Mouse (Mus musculus) lung, postnatal 14 days (tissue): Measurements from ENCODE around the gene Fto.

Experiments used
- DNase-seq: peaks from one replicate; pipeline ENCODE4 v3.0.0; 2021

Fto gene

DNA sequence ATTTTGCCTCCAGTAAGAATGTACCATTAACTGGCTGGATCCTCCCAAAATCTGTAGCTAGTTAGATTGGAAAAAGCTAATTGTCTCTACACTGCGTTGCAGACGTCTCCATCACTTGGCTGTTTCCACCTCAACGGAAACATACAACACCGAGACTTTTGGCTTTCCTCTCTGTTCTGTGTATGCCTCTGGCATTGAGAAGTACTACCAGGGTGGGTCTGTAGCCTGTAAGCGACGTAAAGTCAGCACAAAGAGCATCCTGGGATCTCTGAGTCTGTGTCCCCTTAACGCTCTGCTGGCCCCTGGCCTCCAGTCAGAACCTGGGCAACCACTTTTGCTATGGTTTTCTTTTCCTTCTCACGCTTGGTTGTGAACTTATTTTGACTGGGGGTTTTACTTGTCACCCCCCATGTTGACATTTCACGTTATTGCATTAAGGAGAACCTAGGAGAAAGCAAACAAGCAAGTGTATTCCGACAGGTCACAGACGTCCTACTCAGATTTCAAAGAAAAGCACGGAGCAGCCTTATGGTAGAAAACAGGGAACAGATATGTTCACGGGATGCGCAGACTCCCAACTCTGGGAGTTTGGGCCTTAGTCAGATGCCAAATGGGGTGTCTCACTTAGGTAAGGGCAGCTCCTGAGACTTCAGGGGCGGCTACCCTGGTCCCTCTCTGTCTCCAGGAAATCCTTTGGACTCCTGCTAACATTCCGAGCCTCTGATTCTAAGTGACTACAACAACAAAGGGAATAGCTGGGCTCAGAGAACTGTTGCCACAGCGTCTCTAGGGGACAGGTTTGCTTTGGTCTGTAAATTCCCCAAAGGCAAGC, 263.0 kb downstream of the Fto start:
- DNase-seq, result no peak

DNA sequence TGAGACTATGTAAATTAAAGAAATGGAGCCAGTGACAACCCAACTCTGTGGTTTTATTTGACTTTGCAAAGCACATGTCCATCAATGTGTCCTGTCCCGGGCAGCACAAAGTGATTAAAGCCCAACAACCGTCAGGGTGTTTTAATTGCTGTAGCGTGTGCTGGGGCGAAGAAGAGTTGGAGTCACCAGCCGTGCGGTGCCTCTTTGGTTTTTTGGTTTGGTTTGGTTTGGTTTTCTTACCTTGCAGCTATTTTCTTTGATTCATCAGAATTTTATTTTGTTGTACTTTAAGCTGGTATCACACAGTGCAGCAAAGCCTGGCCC, 263.6 kb downstream of the Fto start:
- no peak for DNase-seq

DNA sequence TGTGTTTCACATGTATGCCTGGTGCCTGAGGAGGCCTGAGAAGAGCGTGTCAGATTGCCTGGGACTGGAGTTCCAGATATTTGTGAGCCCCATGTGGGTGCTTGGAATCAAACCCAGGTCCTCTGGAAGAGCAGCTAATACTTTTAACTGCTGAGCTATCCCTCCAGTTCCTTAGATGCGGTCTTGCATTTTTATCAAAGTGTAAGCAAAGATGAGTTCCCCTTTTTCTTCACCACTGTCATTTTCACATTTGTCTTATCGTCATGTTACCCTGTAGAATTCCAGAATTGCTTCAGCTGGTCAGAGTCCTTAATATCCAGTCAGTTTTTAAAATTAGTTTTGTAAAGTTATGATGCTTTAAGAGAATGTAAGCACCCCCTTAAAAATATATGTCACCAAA, 264.3 kb downstream of the Fto start:
- no peak for DNase-seq

DNA sequence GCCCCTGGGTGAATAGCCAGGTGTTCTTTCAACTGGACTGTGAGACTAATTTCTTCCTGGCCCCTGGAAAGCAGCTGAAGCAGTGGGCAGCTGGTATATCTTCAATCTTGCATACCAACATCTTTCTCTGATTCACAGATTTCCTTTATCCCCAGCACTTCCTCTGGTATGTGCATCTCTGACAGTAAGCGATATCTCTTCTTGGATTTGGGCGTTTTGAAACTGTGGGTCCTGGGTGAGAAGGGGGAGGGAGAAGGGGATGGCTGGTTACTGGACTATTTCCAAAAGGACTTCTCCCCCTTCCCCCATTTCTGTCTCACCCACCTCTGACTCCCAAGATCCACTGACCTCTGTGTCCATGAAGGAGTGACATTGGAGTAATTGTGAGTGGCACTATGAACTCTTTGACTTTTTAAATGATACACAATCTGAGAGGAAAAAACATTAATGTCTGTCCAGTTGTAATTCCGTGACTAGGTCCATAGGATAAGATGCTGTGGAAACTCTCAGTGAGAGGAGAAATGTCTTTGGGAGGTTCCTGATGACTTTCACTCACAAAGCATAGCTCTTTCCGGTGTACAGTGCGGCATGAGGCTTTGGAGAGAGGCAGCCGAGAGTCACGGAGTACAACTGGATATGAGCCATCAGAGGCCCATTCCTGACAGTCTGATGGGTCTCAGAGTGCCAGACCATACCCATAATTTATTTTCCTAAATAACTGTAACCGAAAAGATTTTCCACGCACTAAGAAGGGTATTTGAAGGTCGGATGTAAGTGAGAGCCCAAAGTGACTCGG, 271.5 kb downstream of the Fto start:
- DNase-seq, result no peak

DNA sequence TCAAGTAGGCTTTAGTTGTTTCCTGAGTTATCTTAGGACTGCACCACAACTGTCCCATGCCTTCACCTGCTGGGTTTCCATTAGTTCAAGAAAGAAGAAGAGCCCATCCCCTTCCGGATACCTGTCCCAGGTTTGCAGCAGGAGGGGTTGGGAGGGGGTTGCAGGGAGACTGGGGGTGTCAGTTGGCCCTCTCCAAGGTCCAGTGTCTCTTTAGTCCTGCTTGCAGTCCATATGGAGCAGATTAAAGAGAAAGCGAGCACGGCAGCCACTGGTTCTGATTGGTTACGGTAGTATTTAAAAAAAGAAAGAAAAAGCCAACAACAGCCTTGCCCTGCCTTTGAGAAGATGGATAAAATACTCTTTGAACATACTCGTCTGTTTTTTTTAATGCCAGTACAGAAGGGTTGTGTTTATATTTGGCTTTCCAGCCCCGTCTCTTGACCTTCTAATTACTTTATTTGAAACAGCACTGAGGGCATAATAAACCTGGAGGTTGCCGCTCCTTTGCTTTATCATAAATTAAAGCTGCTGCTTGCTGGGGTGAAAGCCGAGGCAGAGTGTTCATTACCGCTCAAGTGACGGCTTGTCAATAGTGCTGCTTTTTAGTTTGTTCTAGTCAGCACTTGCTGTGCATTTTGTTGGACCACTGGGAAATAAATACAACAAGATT, 279.2 kb downstream of the Fto start:
- DNase-seq, result no peak

DNA sequence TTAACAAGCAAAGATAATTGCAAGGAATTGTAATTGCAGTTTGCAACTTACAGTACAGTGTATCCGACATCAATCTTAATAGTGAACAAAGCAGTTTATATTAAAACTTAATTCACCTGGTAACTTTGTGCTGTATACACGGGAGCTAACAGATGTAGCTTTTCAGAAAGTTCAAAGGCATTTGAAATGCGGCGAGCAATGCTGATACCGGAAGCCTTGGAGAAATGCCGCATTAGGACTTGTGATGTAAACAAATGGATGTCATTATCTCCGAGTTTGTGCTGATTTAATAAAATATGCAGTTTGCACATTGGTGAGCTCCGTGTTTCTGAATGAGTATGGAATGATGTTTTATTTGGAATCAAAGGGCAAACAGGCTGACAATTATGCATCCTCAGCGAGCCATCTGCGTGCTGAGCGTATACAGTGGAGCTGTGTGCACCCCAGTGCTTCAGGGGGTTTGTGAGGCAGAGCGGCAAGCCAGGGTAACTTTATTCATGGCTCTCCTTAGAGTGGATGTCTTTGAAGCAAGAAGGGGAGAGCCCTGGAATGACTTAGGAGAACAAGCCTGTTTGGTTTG, 280.0 kb downstream of the Fto start:
- DNase-seq, result no peak

DNA sequence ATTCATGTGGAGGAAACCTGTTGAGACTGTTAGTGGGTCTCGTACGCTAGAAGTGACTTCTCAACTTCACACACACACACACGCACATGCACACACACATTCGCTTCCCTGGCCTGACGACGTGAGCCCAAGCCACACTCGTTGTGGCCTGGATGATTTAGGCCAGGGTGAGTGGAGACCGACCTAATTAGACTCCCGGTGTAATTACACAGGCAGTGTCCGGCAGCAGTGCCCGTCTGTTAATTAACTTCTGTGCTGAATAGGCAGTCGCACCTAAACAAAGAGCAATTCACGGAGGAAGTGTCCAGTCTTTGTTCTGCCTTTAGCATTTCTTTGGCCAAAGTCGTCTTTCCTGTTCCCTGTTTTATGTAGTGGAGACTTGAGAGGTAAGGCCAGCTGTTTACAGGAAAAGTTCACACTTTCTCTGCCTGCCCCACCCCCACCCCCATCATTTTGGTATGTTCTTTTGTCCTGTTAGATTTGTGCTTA, 286.1 kb downstream of the Fto start:
- no peak for DNase-seq

DNA sequence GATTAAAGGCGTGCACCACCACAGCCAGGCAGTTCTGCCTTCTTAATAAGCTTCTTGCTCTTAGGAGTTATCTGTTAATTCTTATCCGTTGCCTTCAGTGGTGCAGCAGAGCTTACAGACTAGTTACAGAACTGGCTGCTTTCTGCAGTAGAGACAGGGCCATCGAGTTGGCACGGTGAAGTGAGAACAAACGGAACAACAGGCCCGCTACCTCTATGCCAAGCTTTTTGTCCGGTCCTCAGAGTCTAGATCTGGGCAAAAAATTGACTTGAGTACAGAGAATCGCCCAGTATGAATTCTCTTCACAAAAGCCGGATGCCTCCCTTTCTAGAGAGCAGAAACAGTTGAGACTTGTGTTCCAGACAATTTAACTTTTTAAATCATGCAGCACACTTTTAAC, 290.4 kb downstream of the Fto start:
- DNase-seq, result no peak

DNA sequence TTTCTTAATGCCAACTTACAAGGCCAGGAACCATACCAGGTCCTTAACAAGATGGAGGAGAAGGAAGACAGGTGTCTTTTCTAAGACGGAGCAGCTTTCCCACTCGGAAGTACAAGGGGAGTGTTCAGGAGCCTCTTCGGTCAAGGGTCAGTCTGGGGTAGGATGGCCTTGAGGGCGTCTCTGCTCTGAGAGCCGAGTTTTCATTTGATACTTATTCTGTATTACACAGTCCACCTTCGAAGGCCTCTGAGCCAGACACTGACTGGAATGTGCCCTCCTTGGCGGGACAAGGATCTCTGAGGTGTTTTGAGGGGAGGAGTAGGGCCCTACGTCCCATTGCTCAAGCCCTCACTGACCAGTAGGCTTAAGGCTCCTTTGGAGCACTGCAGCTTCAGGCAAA, 292.6 kb downstream of the Fto start:
- DNase-seq, result no peak

DNA sequence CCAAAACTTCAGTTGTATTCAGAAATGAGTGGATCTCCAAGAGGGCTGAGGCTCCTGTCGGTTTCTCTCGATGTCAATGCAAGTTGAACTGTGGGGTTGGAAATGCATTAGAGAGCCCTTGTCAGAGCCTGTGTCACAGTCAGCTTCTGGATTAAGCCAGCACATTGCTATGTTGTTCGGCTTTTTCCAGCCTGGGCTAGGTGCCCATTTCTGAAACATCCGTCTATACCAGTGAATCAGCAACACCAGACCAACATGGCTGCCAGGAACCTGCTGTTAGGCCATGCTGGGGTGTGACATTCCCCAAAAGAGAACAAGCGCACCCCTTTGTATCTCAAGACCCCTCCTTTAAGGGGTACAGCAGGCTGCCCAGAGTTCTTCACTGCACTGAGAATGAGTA, 293.8 kb downstream of the Fto start:
- no peak for DNase-seq

DNA sequence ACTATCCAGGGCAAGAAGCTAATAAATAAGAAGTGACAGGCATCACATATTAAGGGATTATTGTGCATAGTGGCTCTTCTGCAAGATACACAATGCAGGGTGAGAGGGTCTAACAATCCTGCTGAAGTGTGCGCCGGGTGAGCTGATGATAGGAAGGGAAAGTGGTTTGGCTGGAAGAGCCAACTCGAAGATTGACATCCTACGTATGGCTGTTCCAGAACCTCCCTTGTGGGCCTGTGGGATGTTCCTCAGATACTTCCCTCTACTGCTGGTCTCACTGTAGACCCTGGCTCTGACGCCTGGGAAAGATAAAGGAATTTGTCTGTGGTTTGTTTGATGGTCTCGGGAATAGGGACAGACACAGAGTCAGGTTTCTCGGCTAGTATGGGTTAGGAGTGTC, 297.9 kb downstream of the Fto start:
- no peak for DNase-seq

DNA sequence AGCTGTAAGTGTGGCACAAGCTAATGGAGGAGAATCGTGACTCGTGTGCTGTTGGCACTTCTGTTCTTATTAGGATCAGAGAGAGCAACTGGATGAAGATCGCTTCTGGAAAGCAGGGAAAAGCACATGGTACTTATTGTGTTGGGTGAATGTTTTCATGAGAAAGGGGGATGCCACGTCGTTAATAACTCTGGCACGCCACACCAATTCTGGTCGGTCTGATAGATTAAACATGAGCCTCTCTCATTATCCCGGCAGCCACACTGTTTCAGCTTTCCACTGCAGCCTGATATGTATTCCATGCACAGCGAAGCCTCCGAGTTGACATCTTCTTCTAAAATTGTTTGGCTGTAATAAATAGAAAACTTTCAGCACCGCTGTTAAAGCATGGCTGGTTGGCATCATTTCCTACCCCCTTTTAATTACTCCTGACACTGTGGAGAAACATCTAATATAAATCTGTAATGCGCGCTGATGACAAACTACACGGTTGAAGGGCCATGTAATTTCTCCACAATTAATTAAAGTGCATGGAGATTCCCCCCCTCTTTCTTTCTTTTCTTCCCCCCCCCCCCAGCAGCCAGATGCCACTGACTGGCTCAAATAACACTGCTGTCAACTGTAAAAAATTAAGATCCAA, 298.5 kb downstream of the Fto start:
- no peak for DNase-seq

DNA sequence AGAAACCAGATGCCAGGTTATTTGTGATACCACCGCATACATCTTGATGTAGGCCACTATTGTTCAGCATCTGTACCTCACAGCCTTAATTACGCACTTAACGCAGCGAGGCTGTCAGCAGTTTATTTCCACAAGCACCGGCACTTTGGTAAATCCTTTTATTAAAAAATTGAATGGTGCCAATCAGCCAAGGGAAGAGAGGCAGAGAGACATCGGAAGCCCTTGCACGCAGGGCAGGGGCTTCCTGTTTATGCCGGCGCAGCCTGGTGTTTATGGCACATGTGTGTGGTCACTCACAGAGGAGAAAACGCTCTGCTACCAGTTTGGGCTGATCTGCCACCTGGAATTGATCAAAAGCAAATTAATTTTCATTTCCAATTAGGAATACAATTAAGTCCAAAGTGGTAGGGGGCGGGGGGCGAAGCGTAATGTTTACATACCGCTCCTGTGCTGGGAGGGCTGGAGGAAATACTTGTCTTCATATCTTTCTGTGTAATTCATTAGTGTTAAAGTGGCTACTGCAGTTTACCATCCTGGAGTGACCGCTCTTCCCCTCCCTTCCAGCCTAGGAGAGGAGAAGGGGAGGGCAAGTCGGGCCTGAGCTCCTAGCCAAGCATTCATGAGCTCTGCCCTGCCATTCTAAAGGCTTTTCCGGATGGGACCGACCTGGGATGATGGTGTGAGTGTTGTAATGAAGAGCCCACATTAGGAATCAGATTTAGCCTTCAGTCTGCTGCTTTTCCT, 299.2 kb downstream of the Fto start:
- DNase-seq, result no peak

DNA sequence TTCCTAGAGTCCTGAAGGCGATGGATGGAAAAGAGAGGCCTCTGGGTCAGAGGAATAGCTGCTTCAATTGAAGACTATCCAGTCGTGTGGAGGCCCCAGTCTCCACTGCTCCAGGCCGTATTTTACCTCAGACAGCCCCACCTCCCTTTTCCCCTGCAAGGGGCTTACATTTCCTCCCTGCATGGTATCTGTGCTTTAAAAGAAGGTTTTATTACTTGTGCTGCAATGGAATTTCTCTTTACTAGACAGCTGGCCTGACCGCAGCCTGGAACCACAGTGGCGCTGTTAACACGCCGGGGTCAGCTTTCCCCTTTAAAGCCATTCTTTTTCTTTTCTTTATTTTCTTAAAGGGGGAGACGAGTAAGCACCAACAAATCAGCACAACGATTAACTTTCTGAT, 300.3 kb downstream of the Fto start:
- DNase-seq, result no peak

DNA sequence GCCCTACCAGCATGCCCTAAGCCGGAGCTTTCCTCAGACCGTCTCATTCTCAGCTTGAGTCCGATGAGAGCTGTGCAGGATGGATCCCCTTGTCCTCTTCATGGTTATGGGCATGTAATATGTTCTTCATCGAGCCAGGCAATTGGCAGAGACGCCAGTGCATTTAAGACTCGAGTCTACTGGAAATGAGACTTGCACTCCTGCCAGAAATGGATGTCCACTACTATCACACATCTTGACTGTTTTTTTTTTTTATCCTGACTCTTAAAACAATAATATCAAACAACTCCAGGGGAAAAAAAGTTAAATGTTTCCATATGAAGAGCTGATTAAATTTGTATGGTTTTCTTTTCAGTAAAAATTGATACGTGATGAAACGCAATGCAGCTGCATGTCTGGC, 301.9 kb downstream of the Fto start:
- DNase-seq, result no peak

DNA sequence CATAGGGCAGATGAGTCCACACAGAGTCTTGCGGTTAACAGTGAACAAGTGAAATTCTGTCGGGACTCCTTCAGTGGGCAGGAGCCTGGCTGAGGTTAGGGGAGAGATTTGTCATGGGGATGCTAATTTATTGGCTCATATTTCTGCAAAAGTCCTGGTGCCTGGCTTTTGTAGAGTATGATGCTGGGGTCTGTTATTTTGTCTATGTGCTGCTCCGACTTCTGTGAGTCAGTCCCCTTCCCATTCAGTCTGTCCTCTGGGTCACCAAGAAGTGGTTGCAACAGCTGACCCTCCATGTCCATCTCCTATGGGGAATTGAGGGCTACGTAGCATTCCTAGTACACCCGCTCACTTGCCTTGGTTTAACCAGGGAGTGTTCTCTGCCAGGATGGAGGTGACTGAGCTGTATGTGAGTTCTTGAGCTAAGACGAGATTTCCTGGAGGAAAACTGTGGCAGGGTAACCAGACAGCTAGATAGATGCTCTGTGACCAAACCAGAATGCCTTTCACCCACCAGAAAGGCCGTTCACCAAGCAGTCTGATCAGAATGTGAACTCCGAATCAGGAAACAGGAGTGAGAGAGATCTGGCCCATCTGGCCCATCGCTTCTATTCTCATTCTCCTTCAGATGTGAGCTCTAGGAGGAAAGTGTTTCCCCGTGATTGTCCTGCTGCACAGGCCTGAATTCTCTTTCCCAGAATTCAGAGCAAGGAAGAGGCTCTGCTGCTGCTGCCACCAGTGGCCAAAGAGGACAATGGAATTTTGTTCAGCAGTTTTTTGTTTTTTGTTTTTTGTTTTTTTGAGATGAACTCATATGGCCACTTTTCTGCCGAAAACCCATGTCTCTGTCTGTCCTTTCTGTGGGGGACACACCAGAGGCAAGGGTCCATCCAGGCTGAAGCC, 302.7 kb downstream of the Fto start:
- DNase-seq, result no peak

DNA sequence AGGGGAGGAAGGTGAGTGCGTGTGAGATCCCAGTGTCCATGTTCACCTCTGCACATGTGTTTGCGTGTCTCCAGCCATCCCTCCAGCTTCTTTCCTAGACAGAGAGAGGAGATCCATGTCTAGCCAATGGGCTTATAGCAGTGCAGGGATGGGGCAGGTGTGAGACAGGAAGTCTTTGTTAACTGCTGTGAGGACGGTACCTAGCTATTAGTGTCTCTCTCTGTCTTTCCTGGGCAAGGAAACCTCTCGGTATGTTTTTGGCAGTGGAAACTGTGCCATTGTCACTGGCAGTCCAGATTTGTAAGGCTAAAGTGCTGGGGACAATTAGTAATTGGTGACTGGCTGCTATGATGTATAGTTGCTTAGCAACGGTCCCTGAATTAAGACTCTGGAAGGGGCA, 304.4 kb downstream of the Fto start:
- no peak for DNase-seq

DNA sequence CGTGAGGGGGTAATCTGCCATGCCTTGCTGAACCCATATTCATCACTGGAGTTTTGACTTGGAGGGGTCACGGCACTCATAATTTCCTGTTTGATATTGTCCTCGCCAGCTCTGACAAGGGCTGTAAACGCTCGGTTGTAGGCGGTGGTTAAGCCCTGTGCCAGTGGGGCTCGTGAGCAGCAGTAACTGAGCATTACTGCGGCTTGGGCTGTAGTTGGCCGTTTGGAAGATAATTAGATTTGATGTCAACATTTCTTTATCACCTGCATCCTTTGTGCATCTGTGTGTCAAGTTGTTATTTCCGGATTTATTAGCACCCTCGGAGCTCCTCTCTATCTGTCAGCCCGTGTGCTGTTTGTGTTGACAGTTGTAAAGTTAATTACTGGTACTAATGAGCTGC, 309.4 kb downstream of the Fto start:
- DNase-seq, result no peak

DNA sequence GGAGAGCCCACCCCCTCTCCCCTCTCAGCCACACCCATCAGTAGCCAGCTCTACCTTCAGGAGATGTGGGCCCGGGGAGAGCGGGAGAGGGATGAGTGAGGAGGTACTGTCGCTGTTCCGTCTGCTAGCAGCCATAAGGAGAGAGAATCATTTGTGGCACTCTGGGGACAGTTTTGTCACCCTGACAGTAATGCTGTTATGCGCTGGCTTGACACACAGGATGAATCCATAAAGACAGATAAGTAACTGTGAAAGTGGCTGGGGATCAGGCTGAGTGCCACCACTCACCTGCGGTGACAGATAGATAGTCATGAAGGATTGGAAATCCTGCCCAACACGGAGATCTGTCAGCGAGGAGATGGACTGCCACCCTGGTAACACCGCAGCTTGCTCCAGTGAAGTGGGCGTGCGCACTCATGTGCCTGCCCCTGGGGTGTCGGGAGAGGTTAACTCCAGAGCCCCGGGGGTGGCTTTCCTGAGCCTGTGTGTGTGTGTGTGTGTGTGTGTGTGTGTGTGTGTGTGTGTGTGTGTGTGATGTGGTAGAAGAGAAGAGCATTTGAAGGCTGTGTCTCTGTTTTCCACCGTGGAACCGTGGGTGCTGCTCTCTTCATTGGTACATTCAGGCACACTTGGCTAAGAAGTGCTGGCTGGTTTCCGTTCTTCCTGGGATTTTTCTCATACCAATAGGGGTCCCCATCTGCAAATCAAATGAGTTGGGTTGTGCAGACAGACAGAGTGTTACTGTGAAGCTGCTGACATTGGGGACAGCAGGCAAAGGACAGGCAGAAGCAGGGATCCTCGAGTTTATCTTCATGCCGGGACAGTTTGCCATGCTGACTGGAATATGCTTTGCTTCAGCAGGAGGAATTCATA, 312.6 kb downstream of the Fto start:
- DNase-seq, result no peak

DNA sequence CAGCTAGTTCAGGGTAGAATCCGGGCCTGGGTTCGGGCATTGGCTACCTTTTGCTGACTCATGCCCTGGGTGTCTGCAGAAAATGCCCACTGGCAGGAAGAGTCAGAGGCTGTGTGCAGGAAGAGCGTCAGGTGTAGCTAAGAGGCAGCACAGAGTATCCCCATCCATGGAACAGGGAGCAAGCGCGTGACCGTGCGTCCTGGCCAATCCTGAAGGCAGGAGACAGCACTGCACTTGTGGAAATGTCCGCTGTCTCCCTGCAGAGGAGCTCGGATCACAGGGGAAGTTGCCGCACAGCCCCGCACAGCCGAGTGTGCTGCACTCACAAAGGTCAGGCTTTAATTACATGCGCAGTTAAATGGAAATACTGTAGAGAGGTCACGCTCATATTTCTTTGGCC, 316.3 kb downstream of the Fto start:
- DNase-seq, result no peak
